Mouse (Mus musculus): ENCODE measurements at regions not wholly inside any gene's neighbourhood (a gene's known extent, or its start where the extent isn't known, plus 50 kb on each side); places are given as distances from the start of the nearest gene placed in this dataset.

GRCm38 (mm10) chr14:101376690-101377089 is 176.6 kb upstream of the Prr30 start:
- TF ChIP-seq CTCF (IDR thresholded peaks at IDR 0.05; ENCODE audit: insufficient read depth, low read length) (no peak), POLR2A (IDR thresholded peaks at IDR 0.05; ENCODE audit: borderline replicate concordance, extremely low read depth, low read depth, low read length) (no peak)
